Mouse (Mus musculus) thymus, postnatal 25 days (tissue): ENCODE data around the gene Tmed5.
"Not testable (repeated sequence)": the region's sequence is repeated elsewhere in the genome, so short reads cannot be mapped to it uniquely, and the experiment has no call there.

Experiments used
- DNase-seq: peaks from one replicate; pipeline ENCODE4 v3.0.0; 2022

Gene Tmed5

DNA sequence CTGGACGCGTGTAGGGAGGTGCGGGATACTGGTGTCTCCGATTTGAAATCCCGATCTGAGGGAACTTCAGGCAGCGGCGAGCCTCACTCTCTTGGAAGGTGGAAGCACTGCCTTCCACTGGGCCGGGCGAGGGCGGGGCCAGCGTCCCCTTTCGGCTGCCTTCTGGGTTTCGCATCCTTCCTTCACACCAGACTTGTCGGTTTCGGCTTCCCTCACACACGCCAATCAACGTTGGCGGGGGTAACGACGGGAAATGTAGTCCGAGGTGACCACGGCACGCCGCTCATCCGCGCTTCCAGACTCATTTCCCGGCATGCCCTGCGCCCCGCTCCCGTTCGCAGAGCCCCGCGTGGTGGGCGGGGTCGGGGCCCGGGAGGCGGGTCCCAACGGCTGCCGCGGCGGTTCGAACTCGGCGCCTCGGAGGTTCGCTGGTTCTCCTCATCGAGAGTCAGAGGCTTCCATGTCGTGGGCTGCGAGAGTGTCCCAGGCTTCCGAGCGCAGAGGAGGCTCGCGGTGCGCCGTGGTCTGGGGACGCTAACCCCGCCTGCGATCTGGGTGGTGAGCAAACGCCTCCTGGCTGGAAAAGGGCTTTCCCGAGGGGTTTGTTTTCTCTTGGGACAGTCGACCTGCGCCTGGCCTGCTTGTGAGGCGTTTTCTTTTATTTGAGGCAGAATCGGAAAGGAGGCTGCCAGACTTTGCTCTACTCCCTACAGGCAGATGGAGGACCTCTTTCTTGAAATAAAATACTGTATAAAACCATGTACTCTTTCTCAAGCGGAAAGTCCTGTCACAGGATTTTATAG is at the start of gene Tmed5, which contains the start of gene Ccdc18:
TSS of gene Tmed5 (minus strand) at position 180 of the 803 bp plus-strand sequence.
TSS of gene Ccdc18 (plus strand) at position 435 of the 803 bp plus-strand sequence.
- DNase-seq = peak; percentile 98

DNA sequence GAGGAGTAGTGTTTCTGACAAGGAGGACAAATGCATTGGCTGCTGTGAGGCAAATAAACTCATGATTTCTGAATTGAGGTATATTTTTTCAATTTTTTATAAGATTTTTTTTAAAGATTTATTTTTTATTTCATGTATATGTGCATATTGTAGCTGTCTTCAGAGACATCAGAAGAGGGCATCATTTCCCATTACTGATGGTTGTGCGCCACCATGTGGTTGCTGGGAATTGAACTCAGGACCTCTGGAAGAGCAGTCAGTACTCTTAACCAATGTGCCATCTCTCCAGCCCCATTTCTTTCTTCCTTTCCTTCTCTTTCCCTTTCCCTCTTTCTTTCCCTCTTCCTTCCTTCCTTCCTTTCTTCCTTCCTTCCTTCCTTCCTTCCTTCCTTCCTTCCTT is 31.3 kb upstream of the Tmed5 start:
- DNase-seq = peak; percentile 79

- no peak for DNase-seq
Observed at GRCm38 (mm10) chr5:108160796-108161195, 28.4 kb upstream of the Tmed5 start.

GRCm38 (mm10) chr5:108152592-108152991 is 20.2 kb upstream of the Tmed5 start:
- DNase-seq = no peak

DNA sequence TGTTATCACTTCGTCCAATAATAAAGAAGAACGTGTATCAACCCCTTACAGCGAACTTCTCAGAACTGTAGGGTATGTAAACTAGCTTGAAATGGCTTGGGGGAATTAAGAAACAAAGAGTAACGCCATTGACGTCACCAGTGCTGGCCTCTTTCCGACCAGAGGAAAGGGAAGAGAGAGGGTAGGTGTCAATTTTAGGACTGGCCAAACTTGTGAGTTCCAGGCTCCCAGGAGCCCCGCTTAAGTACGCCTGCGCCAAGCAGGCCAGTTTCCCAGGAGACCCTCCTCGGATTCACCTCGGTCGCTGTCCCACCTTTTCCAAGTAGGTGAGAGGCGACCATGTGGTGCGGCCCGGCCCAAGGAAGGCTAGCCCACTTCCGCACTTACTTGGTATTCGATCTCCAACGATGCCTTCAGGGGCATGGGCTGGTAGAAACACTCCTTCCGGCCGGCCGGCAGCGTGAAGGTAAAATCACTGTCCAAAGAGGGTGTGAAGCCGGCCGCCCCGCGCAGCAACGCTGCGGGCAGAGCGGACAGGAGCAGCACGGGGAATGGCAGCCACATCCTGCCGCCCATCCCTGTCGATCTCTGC is 475 bp downstream of the Tmed5 start:
- no peak for DNase-seq

DNA sequence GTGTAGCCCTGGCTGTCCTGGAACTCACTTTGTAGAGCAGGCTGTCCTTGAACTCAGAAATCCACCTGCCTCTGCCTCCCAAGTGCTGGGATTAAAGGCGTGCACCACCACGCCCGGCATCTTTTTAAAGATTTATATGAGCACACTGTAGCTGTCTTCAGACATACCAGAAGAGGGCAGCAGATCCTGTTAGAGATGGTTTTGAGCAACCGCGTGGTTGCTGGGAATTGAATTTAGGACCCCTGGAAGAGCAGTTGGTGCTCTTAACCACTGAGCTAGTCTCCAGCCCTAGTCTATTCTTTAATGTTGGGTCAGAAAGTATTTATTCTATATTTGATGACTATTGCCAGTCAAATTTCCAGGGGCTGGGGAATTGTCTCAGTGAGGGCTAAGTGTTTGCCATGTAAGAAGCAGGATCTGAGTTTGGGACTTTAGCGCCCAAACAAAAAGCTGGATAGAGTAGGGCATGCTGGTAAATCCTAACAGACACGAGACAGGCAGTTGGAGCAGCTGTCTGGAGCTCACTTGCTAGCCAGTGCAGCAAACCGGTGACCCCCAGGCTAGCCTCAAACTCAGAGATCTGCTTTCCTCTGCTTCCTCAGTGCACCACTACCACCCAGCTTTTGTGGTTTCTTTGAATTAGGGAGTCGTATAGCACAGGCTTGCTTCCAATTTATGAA is 12.1 kb downstream of the Tmed5 start:
- no peak for DNase-seq

DNA sequence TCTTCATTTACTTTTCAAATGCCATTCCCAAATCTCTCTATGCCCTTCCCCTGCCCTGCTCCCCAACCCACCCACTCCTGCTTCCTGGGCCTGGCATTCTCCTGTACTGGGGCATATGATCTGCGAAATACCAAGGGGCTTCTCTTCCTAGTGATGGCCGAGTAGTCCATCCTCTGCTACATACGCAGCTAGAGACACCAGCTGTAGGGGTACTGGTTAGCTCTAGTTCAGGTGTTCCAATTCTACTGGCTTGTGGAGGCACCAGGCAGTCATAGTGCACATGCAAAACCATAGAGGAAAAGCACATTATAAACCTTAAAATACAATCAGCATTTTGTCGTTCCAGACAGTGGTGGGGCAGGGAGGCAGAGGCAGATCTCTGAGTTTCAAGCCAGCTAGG is 14.7 kb downstream of the Tmed5 start:
- DNase-seq = no peak

GRCm38 (mm10) chr5:108109346-108109745 is 23.1 kb downstream of the Tmed5 start:
- DNase-seq = no peak

DNA sequence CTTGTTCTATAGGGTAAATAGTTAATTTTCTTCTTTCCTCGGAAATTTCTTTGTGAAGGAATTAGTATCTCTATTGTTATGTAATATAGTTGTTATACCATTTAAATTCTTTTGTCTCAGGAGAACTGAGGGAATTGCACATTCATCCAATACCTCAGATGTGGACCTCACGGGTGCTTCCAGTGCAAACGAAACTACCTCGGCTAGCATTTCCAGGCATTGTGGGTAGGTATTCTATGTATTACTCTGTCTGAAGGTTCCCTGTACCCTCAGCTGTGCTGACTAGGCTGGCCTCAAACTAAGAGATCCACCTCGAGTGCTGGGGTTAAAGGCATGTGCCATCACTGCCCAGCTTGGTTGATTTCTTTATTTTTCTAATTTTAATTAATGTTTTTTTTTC is 28.1 kb downstream of the Tmed5 start:
- no peak for DNase-seq

- no peak for DNase-seq
Observed at GRCm38 (mm10) chr5:108100196-108100595, 32.2 kb downstream of the Tmed5 start.

- no peak for DNase-seq
Observed at GRCm38 (mm10) chr5:108097676-108098075, 34.7 kb downstream of the Tmed5 start.

- not testable (repeated sequence) for DNase-seq
Observed at GRCm38 (mm10) chr5:108092731-108093130, 39.7 kb downstream of the Tmed5 start.

DNA sequence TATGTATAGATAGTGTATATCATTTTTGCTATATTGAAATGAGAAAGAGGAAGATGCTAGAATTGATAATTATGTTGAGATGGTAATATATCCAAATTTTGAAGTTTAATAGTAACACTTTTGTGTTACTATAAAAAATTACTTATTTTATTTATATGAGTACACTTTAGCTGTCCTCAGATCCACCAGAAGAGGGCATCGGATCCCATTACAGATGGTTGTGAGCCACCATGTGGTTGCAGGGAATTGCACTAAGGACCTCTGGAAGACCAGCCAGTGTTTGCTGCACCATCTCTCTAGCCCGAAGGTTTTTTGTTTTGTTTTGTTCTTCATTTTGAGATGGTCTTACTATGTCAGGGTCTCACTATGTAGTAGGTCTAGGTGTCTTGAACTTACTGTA is 47.0 kb downstream of the Tmed5 start:
- peak; percentile 17 for DNase-seq

- DNase-seq = peak; percentile 31
Observed at GRCm38 (mm10) chr5:108082380-108082779, 50.0 kb downstream of the Tmed5 start.

DNA sequence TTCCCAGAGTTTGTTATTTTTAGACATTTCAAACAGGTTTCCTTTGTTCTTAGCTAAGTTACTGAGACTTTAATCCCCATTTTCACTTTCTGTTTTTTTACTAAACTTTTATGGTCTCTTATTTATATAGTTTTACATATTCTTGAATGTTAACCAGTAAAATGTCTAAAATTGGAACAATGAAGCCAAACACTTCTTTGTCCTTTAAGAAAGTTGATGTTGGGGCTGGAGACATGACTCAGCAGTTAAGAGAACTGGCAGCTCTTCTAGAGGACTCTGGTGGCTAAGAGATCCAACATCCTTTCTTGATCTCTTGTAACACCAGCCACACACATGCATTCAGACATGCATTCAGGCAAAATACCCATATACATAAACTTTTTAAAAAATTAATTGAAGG is 52.8 kb downstream of the Tmed5 start:
- DNase-seq = no peak

GRCm38 (mm10) chr5:108076833-108077540 is 55.4 kb downstream of the Tmed5 start:
- DNase-seq = no peak

- DNase-seq = no peak
Observed at GRCm38 (mm10) chr5:108076241-108076640, 56.2 kb downstream of the Tmed5 start.

- DNase-seq = no peak
Observed at GRCm38 (mm10) chr5:108072301-108072700, 60.1 kb downstream of the Tmed5 start.

- peak; percentile 98 for DNase-seq
Observed at GRCm38 (mm10) chr5:108065465-108066411, 66.7 kb downstream of the Tmed5 start, which contains the start of gene Mtf2. Gene Mtf2 (plus strand): TSS chr5:108065674.

GRCm38 (mm10) chr5:108060413-108060812 is 72.0 kb downstream of the Tmed5 start:
- DNase-seq = no peak
